Mouse (Mus musculus): ENCODE data around the gene Ankmy1. TPM values are rescaled to one million over a fixed set of nuclear protein-coding genes. Genes with fewer than 3 reads are reported as not detected.

The Ankmy1 gene
- polyA plus RNA-seq, 1 experiment from 2014 or later = 1.1 TPM

- H3K27ac ChIP-seq (ENCODE audit: low read length) = no peak overlapping the region
- no peak for ATAC-seq (ENCODE audit: insufficient number of reproducible peaks, insufficient read depth, low FRiP score, low read depth)
- WGBS = 78% methylated on average over 14 of the region's 14 CpGs
- H3K4me1 ChIP-seq (ENCODE audit: control insufficient read depth, insufficient read depth, low read length) = peaks cover 7% of the 10 kb centered on the region
- no peaks in the 10 kb centered on the region for H3K27me3 ChIP-seq (ENCODE audit: control insufficient read depth, insufficient read depth, low read length)
- no peak overlapping the region for H3K9ac ChIP-seq (replicated peaks; ENCODE audit: low read depth, low read length)
- H3K36me3 ChIP-seq (ENCODE audit: control insufficient read depth, insufficient read depth, low read length) = no peaks in the 10 kb centered on the region; the same call in 1 of the 2 replicates
- H3K4me2 ChIP-seq (replicated peaks; ENCODE audit: low read depth, low read length) = no peak overlapping the region
- H3K4me3 ChIP-seq (ENCODE audit: low read depth, low read length) = no peak overlapping the region
- no peaks in the 10 kb centered on the region for H3K9me3 ChIP-seq (ENCODE audit: control insufficient read depth, low read depth, low read length)
These were observed 64.5 kb downstream of the Ankmy1 start for GRCm38 (mm10) chr1:92837931-92838833.

GRCm38 (mm10) chr1:92833987-92834706 lies 68.6 kb downstream of the Ankmy1 start:
- WGBS = 68% methylated on average over 7 of the region's 7 CpGs
- H3K4me1 ChIP-seq (ENCODE audit: control insufficient read depth, insufficient read depth, low read length) = peaks cover 11% of the 10 kb centered on the region
- H3K4me3 ChIP-seq (ENCODE audit: low read depth, low read length) = no peak overlapping the region
- H3K36me3 ChIP-seq (ENCODE audit: control insufficient read depth, insufficient read depth, low read length) = no peaks in the 10 kb centered on the region; the same call in 1 of the 2 replicates
- no peak overlapping the region for H3K9ac ChIP-seq (replicated peaks; ENCODE audit: low read depth, low read length)
- H3K4me2 ChIP-seq (replicated peaks; ENCODE audit: low read depth, low read length) = peak overlapping the region; percentile 78; the same call in 1 of the 2 replicates
- no peaks in the 10 kb centered on the region for H3K27me3 ChIP-seq (ENCODE audit: control insufficient read depth, insufficient read depth, low read length)
- H3K27ac ChIP-seq (ENCODE audit: low read length) = no peak overlapping the region
- no peaks in the 10 kb centered on the region for H3K9me3 ChIP-seq (ENCODE audit: control insufficient read depth, low read depth, low read length)
- no peak for ATAC-seq (ENCODE audit: insufficient number of reproducible peaks, insufficient read depth, low FRiP score, low read depth)

- H3K4me2 ChIP-seq (replicated peaks; ENCODE audit: low read depth, low read length) = peak overlapping the region; percentile 78
- peak overlapping the region; percentile 95 for H3K27ac ChIP-seq (ENCODE audit: low read length)
- H3K9ac ChIP-seq (replicated peaks; ENCODE audit: low read depth, low read length) = peak overlapping the region; percentile 92
- no peaks in the 10 kb centered on the region for H3K9me3 ChIP-seq (ENCODE audit: control insufficient read depth, low read depth, low read length)
- peak overlapping the region; percentile 60 for H3K4me3 ChIP-seq (ENCODE audit: low read depth, low read length)
- H3K4me1 ChIP-seq (ENCODE audit: control insufficient read depth, insufficient read depth, low read length) = peaks cover 11% of the 10 kb centered on the region
- no peaks in the 10 kb centered on the region; the same call in 1 of the 2 replicates for H3K36me3 ChIP-seq (ENCODE audit: control insufficient read depth, insufficient read depth, low read length)
- ATAC-seq (ENCODE audit: insufficient number of reproducible peaks, insufficient read depth, low FRiP score, low read depth) = peak; percentile 46
- WGBS = under 1% methylated on average over 60 of the region's 62 CpGs
- H3K27me3 ChIP-seq (ENCODE audit: control insufficient read depth, insufficient read depth, low read length) = no peaks in the 10 kb centered on the region
These were observed 70.4 kb downstream of the Ankmy1 start for GRCm38 (mm10) chr1:92832011-92833010.

- peak within 1 kb of the TSS; percentile 92 for H3K9ac ChIP-seq (replicated peaks; ENCODE audit: low read depth, low read length)
- H3K27me3 ChIP-seq (ENCODE audit: control insufficient read depth, insufficient read depth, low read length) = no peaks in the 10 kb centered on the region
- peak within 1 kb of the TSS; percentile 78 for H3K4me2 ChIP-seq (replicated peaks; ENCODE audit: low read depth, low read length)
- ATAC-seq (ENCODE audit: insufficient number of reproducible peaks, insufficient read depth, low FRiP score, low read depth) = peak; percentile 75
- H3K9me3 ChIP-seq (ENCODE audit: control insufficient read depth, low read depth, low read length) = no peaks in the 10 kb centered on the region
- peak within 1 kb of the TSS; percentile 60 for H3K4me3 ChIP-seq (ENCODE audit: low read depth, low read length)
- H3K27ac ChIP-seq (ENCODE audit: low read length) = peak within 1 kb of the TSS; percentile 95
- peaks cover 11% of the 10 kb centered on the region for H3K4me1 ChIP-seq (ENCODE audit: control insufficient read depth, insufficient read depth, low read length)
- H3K36me3 ChIP-seq (ENCODE audit: control insufficient read depth, insufficient read depth, low read length) = no peaks in the 10 kb centered on the region; the same call in 1 of the 2 replicates
- WGBS = 0% methylated on average over 48 of the region's 99 CpGs
These were observed 71.3 kb downstream of the Ankmy1 start, which contains the start of gene Gpc1 for GRCm38 (mm10) chr1:92831188-92832001. TSS of gene Gpc1 (plus strand) at chr1:92831645.

GRCm38 (mm10) chr1:92830626-92831187 lies 72.0 kb downstream of the Ankmy1 start:
- H3K27ac ChIP-seq (ENCODE audit: low read length) = 0 out of 2 replicates have a peak overlapping the region, but pooled peaks have one; percentile 95
- peak overlapping the region; percentile 92; the same call in 1 of the 2 replicates for H3K9ac ChIP-seq (replicated peaks; ENCODE audit: low read depth, low read length)
- no peaks in the 10 kb centered on the region for H3K27me3 ChIP-seq (ENCODE audit: control insufficient read depth, insufficient read depth, low read length)
- WGBS = 7% methylated on average over 13 of the region's 13 CpGs
- H3K4me1 ChIP-seq (ENCODE audit: control insufficient read depth, insufficient read depth, low read length) = peaks cover 11% of the 10 kb centered on the region
- peak overlapping the region; percentile 60 for H3K4me3 ChIP-seq (ENCODE audit: low read depth, low read length)
- H3K9me3 ChIP-seq (ENCODE audit: control insufficient read depth, low read depth, low read length) = no peaks in the 10 kb centered on the region
- peak overlapping the region; percentile 78 for H3K4me2 ChIP-seq (replicated peaks; ENCODE audit: low read depth, low read length)
- no peaks in the 10 kb centered on the region for H3K36me3 ChIP-seq (ENCODE audit: control insufficient read depth, insufficient read depth, low read length)
- no peak for ATAC-seq (ENCODE audit: insufficient number of reproducible peaks, insufficient read depth, low FRiP score, low read depth)

- no peaks in the 10 kb centered on the region for H3K36me3 ChIP-seq (ENCODE audit: control insufficient read depth, insufficient read depth, low read length)
- WGBS = 74% methylated on average over 5 of the region's 5 CpGs
- ATAC-seq (ENCODE audit: insufficient number of reproducible peaks, insufficient read depth, low FRiP score, low read depth) = 0 out of 2 replicates have a peak, but pooled peaks have one; percentile 42
- no peak overlapping the region for H3K9ac ChIP-seq (replicated peaks; ENCODE audit: low read depth, low read length)
- H3K27me3 ChIP-seq (ENCODE audit: control insufficient read depth, insufficient read depth, low read length) = no peaks in the 10 kb centered on the region
- H3K27ac ChIP-seq (ENCODE audit: low read length) = no peak overlapping the region
- 0 out of 2 replicates have a peak, but pooled peaks cover 9% of the 10 kb centered on the region for H3K4me1 ChIP-seq (ENCODE audit: control insufficient read depth, insufficient read depth, low read length)
- no peaks in the 10 kb centered on the region for H3K9me3 ChIP-seq (ENCODE audit: control insufficient read depth, low read depth, low read length)
- H3K4me3 ChIP-seq (ENCODE audit: low read depth, low read length) = no peak overlapping the region
- H3K4me2 ChIP-seq (replicated peaks; ENCODE audit: low read depth, low read length) = no peak overlapping the region
These were observed 86.9 kb downstream of the Ankmy1 start for GRCm38 (mm10) chr1:92815756-92816294.

GRCm38 (mm10) chr1:92815100-92815499 lies 87.6 kb downstream of the Ankmy1 start:
- Histone ChIP-seq H3K36me3 (ENCODE audit: control insufficient read depth, insufficient read depth, low read length) (no peaks in the 10 kb centered on the region), H3K9ac (replicated peaks; ENCODE audit: low read depth, low read length) (no peak overlapping the region), H3K27ac (ENCODE audit: low read length) (0 out of 2 replicates have a peak overlapping the region, but pooled peaks have one; percentile 44), H3K4me3 (ENCODE audit: low read depth, low read length) (no peak overlapping the region), H3K4me2 (replicated peaks; ENCODE audit: low read depth, low read length) (no peak overlapping the region), H3K4me1 (ENCODE audit: control insufficient read depth, insufficient read depth, low read length) (0 out of 2 replicates have a peak, but pooled peaks cover 9% of the 10 kb centered on the region), H3K9me3 (ENCODE audit: control insufficient read depth, low read depth, low read length) (no peaks in the 10 kb centered on the region), H3K27me3 (ENCODE audit: control insufficient read depth, insufficient read depth, low read length) (no peaks in the 10 kb centered on the region)
- no peak for ATAC-seq (ENCODE audit: insufficient number of reproducible peaks, insufficient read depth, low FRiP score, low read depth)
- WGBS = 55% methylated on average over 9 of the region's 9 CpGs

Data from stomach, embryonic 14.5 days (tissue).